Mouse (Mus musculus): Measurements from ENCODE around the gene Disp2. TPM values are rescaled to one million over a fixed set of nuclear protein-coding genes. Genes with fewer than 3 reads are reported as not detected.

Gene Disp2
- polyA plus RNA-seq, 1 experiment from 2014 or later, result 87.0 TPM

DNA sequence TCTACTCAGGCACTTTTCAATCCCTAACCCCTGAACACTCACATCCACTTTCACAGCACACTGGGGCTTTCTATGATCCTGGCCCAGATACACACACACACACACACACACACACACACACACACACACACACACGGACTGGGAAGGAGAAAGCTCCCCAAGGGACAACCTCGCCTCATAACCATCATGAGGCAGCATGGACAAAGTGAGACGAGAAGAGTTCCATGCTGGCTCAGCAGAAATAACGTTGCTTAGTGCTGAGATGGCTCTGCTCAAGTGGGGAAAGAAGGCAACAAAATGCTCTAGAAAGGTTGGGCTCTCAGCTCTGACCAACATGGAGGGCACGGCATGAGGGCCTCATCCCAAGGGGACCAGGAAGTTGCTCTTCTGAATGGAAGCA lies 61.7 kb downstream of the Disp2 start:
- Histone ChIP-seq H3K9me3 (ENCODE audit: control insufficient read depth, low read length) (no peaks in the 10 kb centered on the region), H3K9ac (ENCODE audit: low read depth, low read length) (no peak overlapping the region), H3K4me3 (ENCODE audit: low read length) (no peak overlapping the region), H3K4me1 (ENCODE audit: control insufficient read depth, insufficient read depth, low read depth, low read length) (no peaks in the 10 kb centered on the region), H3K4me2 (ENCODE audit: low read length) (no peak overlapping the region), H3K27me3 (replicated peaks; ENCODE audit: control insufficient read depth, insufficient read depth, low read length) (no peaks in the 10 kb centered on the region), H3K36me3 (ENCODE audit: control insufficient read depth, insufficient read depth, low read length) (no peaks in the 10 kb centered on the region), H3K27ac (ENCODE audit: low read depth, low read length) (no peak overlapping the region)
- 72% methylated on average over 5 of the region's 5 CpGs for WGBS
- ATAC-seq, result no peak

DNA sequence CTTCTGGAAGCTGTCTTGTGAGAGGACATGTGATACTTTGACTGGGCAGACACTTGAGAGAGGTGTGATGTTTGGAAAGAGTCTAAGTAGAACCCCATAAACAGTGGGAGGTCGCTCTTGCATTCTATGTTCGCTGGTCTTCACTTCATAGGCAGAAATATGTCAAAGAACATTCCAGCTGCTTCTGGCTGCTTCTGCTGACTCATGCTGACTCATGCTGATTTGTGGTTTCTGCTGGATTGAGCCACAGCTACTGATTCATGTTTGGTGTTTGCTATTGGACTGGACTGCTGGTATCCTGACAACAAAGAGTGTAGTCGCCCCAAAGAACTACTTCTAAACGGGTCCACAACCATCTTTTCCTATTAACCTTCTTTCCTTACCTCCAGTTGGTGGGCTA lies 62.3 kb downstream of the Disp2 start:
- no peak overlapping the region for H3K9ac ChIP-seq (ENCODE audit: low read depth, low read length)
- H3K4me2 ChIP-seq (ENCODE audit: low read length), result no peak overlapping the region
- no peaks in the 10 kb centered on the region for H3K9me3 ChIP-seq (ENCODE audit: control insufficient read depth, low read length)
- no peak overlapping the region for H3K27ac ChIP-seq (ENCODE audit: low read depth, low read length)
- H3K4me1 ChIP-seq (ENCODE audit: control insufficient read depth, insufficient read depth, low read depth, low read length), result no peaks in the 10 kb centered on the region
- H3K27me3 ChIP-seq (replicated peaks; ENCODE audit: control insufficient read depth, insufficient read depth, low read length), result no peaks in the 10 kb centered on the region
- no peak for ATAC-seq
- 91% methylated on average over 4 of the region's 4 CpGs for WGBS
- H3K36me3 ChIP-seq (ENCODE audit: control insufficient read depth, insufficient read depth, low read length), result no peaks in the 10 kb centered on the region
- no peak overlapping the region for H3K4me3 ChIP-seq (ENCODE audit: low read length)

DNA sequence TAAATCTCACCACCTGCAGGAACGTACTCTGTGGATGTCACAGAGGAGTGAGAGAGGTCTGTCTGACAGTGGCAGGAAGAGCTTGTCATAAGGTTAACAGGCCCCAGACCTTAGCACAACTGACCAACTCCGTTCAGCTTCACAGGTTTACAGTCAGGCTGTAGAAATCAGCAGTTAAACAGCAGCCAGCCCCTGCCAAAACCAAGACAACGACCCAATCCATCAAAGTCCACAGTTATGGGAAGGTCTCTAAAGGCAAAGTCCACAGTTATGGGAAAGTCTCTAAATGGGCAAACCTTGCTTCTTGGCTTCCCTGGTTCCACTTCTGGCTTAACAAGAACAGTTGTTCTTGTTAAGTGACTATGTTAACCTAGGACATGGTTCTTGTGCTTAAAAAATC lies 64.9 kb downstream of the Disp2 start:
- WGBS, result 79% methylated on average over 3 of the region's 3 CpGs
- ATAC-seq, result no peak
- H3K4me1 ChIP-seq (ENCODE audit: control insufficient read depth, insufficient read depth, low read depth, low read length), result no peaks in the 10 kb centered on the region
- no peak overlapping the region for H3K4me3 ChIP-seq (ENCODE audit: low read length)
- H3K9me3 ChIP-seq (ENCODE audit: control insufficient read depth, low read length), result no peaks in the 10 kb centered on the region
- no peaks in the 10 kb centered on the region for H3K27me3 ChIP-seq (replicated peaks; ENCODE audit: control insufficient read depth, insufficient read depth, low read length)
- H3K9ac ChIP-seq (ENCODE audit: low read depth, low read length), result no peak overlapping the region
- no peak overlapping the region for H3K27ac ChIP-seq (ENCODE audit: low read depth, low read length)
- no peak overlapping the region for H3K4me2 ChIP-seq (ENCODE audit: low read length)
- no peaks in the 10 kb centered on the region for H3K36me3 ChIP-seq (ENCODE audit: control insufficient read depth, insufficient read depth, low read length)

DNA sequence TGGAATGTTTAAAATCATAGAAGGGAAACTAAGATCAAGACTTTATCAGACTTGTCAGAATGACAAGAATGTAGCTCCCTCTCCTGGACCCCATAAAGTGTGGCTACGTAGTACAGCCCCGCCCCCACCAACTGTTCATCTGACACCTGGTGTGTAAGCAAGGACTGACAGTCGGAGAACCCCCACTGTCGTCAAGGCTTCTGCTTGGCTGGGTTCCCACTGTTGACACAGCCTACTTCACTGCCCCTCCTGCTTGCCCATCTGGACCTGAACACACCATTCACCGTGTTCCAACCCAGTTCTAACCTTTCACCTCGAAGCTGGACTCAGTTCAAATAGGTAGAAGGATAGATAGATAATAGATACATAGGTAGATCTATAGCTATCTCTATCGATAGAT lies 66.7 kb downstream of the Disp2 start:
- H3K4me1 ChIP-seq (ENCODE audit: control insufficient read depth, insufficient read depth, low read depth, low read length), result no peaks in the 10 kb centered on the region
- H3K36me3 ChIP-seq (ENCODE audit: control insufficient read depth, insufficient read depth, low read length), result no peaks in the 10 kb centered on the region
- no peak overlapping the region for H3K9ac ChIP-seq (ENCODE audit: low read depth, low read length)
- no peak overlapping the region for H3K4me2 ChIP-seq (ENCODE audit: low read length)
- H3K27me3 ChIP-seq (replicated peaks; ENCODE audit: control insufficient read depth, insufficient read depth, low read length), result no peaks in the 10 kb centered on the region
- no peaks in the 10 kb centered on the region for H3K9me3 ChIP-seq (ENCODE audit: control insufficient read depth, low read length)
- no peak; the same call in 1 of the 2 replicates for ATAC-seq
- WGBS, result 58% methylated on average over 7 of the region's 7 CpGs
- H3K27ac ChIP-seq (ENCODE audit: low read depth, low read length), result no peak overlapping the region
- no peak overlapping the region for H3K4me3 ChIP-seq (ENCODE audit: low read length)

DNA sequence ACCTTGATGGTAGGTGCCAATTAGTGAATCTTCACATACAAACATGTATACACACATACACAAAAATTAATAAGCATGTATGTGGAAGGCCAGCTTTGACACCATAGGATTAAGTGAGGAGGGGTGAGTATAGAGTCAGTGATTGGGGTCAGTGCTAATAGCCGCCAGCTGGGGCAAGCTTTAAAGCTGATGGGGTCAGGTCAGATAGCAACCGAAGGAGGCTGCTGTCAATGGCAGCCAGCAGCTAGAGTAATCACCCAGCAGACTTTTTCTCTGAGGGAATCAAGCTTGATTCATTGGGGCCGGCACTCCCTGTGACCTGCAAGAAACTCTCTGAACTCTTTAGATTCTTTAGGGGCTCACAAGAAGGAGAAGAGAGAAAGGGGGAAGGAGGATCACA lies 72.2 kb downstream of the Disp2 start:
- 31% methylated on average over 3 of the region's 3 CpGs for WGBS
- Histone ChIP-seq H3K9me3 (ENCODE audit: control insufficient read depth, low read length) (no peaks in the 10 kb centered on the region), H3K27ac (ENCODE audit: low read depth, low read length) (no peak overlapping the region), H3K27me3 (replicated peaks; ENCODE audit: control insufficient read depth, insufficient read depth, low read length) (no peaks in the 10 kb centered on the region), H3K4me1 (ENCODE audit: control insufficient read depth, insufficient read depth, low read depth, low read length) (no peaks in the 10 kb centered on the region), H3K4me3 (ENCODE audit: low read length) (no peak overlapping the region), H3K9ac (ENCODE audit: low read depth, low read length) (no peak overlapping the region), H3K4me2 (ENCODE audit: low read length) (no peak overlapping the region), H3K36me3 (ENCODE audit: control insufficient read depth, insufficient read depth, low read length) (no peaks in the 10 kb centered on the region)
- no peak for ATAC-seq

Other genes starting within 250 kb of the Disp2 start
- 1.6 and 1.9 TPM in 2 replicates for gene Bmf, start 230.0 kb upstream of the Disp2 start, polyA plus RNA-seq (2015; fragmentation: Nextera tagmentation; extraction: Ambion mirVana)
- gene Bub1b, start 181.5 kb upstream of the Disp2 start, polyA plus RNA-seq (2015; fragmentation: Nextera tagmentation; extraction: Ambion mirVana), result 13.8 and 16.9 TPM in 2 replicates
- 45.0 and 53.9 TPM in 2 replicates for gene Pak6, start 116.4 kb upstream of the Disp2 start, polyA plus RNA-seq (2015; fragmentation: Nextera tagmentation; extraction: Ambion mirVana)
- gene Ankrd63, start 75.8 kb upstream of the Disp2 start, polyA plus RNA-seq (2015; fragmentation: Nextera tagmentation; extraction: Ambion mirVana), result 0.03 TPM in 1 of 2 replicates, not detected in the other
- 0.88 and 1.1 TPM in 2 replicates for gene Plcb2, start 51.3 kb upstream of the Disp2 start, polyA plus RNA-seq (2015; fragmentation: Nextera tagmentation; extraction: Ambion mirVana)
- gene Inafm2, start 34.0 kb upstream of the Disp2 start, polyA plus RNA-seq (2015; fragmentation: Nextera tagmentation; extraction: Ambion mirVana), result 20.2 and 20.4 TPM in 2 replicates
- gene Ccdc9b, start 17.1 kb upstream of the Disp2 start, polyA plus RNA-seq (2015; fragmentation: Nextera tagmentation; extraction: Ambion mirVana), result 1.0 and 1.3 TPM in 2 replicates
- gene Phgr1, start 7.0 kb upstream of the Disp2 start, polyA plus RNA-seq (2015; fragmentation: Nextera tagmentation; extraction: Ambion mirVana), result not detected in 2 replicates
- 22.0 and 22.5 TPM in 2 replicates for gene Knstrn, start 34.3 kb downstream of the Disp2 start, polyA plus RNA-seq (2015; fragmentation: Nextera tagmentation; extraction: Ambion mirVana)
- gene Ivd, start 82.2 kb downstream of the Disp2 start, polyA plus RNA-seq (2015; fragmentation: Nextera tagmentation; extraction: Ambion mirVana), result 52.2 and 56.1 TPM in 2 replicates
- 6.2 and 6.5 TPM in 2 replicates for gene Bahd1, start 120.7 kb downstream of the Disp2 start, polyA plus RNA-seq (2015; fragmentation: Nextera tagmentation; extraction: Ambion mirVana)
- gene Chst14, start 146.8 kb downstream of the Disp2 start, polyA plus RNA-seq (2015; fragmentation: Nextera tagmentation; extraction: Ambion mirVana), result 5.3 and 7.3 TPM in 2 replicates
- gene Ccdc32, start 249.7 kb downstream of the Disp2 start, polyA plus RNA-seq (2015; fragmentation: Nextera tagmentation; extraction: Ambion mirVana), result 41.7 and 44.1 TPM in 2 replicates